Mouse (Mus musculus) T-cell, adult 2 months (primary cell): ENCODE data around the gene Hamp.

Source experiments
- DNase-seq: peaks from one replicate; pipeline ENCODE4 v3.0.0; 2022; ENCODE audit warnings: low spot score

The Hamp gene

DNA sequence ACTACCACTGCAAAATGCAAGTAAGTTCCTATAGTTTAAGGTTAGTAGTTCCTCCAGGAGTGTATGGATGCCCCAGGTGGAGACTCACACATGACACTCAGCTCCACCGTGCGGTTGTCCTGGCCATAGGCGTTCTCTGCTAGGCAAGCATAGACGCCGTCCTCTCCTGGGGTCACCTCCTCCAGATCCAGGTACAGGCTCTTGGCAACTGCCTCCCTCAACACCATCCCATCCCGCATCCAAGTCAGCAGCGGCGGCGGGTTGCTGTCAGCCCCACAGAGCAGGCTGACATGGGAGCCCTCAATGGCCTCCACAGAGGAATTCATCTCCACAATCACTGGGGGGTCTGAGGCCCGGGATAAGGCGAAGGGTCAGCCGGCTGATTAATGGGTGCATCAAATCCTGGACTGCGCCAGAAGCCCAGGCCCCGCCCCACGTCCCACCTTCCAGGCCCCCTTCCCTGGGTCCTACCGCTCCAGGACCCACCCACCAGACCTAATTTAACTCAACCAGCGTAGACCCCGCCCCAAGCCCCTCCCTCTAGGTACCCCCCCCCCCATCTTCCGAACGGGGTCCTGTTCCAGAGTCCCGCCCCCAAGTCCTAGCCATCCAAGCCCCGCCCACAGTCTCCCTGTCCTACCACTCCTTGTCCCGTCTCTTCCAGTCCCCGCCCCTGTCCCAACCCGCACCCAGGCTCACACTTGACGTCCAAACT lies 35.4 kb downstream of the Hamp start:
- DNase-seq, result no peak

DNA sequence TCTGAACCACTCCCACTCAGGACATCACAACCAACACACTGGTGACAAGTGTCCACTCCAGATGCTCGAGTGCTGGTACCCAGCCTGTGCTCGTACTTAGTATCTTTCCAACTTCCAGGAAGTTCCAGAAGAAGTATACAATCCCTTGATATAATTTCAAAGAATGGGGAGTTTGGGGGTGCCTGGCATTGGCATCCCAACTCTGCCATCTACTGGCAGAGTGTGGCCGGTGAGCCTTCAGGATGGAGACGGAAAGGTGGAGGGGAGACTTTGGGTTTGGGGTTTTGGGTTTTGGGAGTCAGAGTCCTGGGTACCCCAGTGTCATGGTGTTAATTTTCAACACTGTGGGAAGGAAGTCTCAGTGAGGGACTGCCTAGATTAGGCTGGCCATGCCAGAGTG lies 39.8 kb downstream of the Hamp start:
- DNase-seq, result peak; percentile 12

DNA sequence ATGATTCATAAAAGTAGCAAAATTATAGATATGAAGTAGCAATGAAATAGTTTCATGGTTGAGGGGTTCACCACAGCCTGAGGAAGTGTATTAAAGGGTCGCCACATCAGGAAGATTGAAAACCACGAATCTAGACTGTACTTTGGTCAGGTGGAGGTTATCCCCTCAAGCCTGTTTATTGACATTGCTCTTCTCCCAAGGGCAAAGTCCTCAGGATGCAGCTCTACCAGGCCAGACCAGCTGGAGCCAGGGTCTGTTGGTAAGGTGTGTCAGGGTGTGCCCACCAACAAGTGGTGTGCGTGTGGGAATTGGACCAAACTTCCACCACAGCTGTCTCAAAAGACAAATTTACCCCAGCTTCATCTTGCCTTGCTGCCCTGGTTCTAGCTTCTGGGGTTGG lies 48.6 kb downstream of the Hamp start:
- DNase-seq, result no peak

DNA sequence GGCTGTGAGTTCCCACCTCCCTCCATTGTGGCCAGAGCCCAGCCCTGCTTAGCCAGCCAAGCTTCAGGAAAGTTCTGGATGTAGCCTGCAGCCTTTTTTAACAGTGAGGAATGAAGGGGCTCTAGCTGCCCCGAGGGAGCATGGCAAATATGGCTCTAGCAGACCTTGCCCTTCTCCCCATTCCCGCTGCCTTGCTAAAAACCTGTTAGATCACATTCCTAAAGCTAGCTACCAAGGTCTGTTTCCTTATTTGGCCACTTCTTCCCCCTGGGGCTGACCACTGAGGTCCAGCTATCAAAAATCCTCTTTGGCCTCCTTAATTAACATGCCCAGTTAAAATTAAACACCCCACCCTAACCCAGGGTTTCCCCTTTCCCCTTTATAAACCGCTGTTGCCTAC lies 51.3 kb downstream of the Hamp start:
- no peak for DNase-seq
